ENCODE assay signal across 16 mouse cellular contexts in the genomic region with DNA sequence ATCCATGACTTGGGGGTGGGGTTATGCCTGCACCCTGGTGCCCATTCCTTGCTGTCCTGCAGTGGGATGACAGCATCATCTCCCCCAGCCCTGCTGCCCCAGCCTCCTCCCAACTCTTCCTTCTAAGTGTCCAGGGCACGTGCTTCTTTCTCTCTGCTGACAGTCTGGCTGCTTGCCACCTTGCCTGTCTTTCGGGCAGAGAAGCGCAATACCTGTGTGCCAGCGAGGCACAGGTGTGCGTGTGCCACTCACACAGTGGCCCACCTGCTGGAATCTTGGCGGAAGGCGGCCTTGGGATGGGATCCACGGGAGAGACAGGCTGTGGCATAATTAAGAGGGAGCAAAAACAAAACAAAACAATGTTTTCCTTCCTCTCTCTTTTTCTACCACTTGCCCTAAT. TPM values are rescaled to one million over a fixed set of nuclear protein-coding genes. Genes with fewer than 3 reads are reported as not detected.
"Had no signal": no experiment of that assay in that cellular context is flagged by ENCODE, and none has a peak within 500 bp of the region (broad histone marks: within the 10 kb centered on the region; RNA-seq: fewer than 3 reads in every experiment).

No protein-coding gene starts in this region.

- H3K4me3 ChIP-seq: neural tube, embryonic 15.5 days; stomach, embryonic 15.5 days had no signal

- H3K4me1 ChIP-seq: stomach, embryonic 15.5 days had no signal

- H3K36me3 ChIP-seq: neural tube, embryonic 15.5 days; stomach, embryonic 15.5 days had no signal

- H3K4me2 ChIP-seq: neural tube, embryonic 15.5 days; stomach, embryonic 15.5 days had no signal

- H3K9me3 ChIP-seq: neural tube, embryonic 15.5 days; stomach, embryonic 15.5 days had no signal

- DNase-seq: retina, postnatal 1 day; right cerebral cortex, adult 18-20 months; right cerebral cortex, postnatal 14 days; right cerebral cortex, postnatal 25 days; right cerebral cortex, postnatal 4 days; spleen, adult 18-20 months; thymus, adult 18-20 months; thymus, adult 2 months; thymus, postnatal 14 days; thymus, postnatal 25 days; thymus, postnatal 36 days; thymus, postnatal 4 days had no signal

- H3K27ac ChIP-seq: neural tube, embryonic 15.5 days; stomach, embryonic 15.5 days; stomach, postnatal 0 days had no signal

- H3K9ac ChIP-seq: neural tube, embryonic 15.5 days; stomach, embryonic 15.5 days had no signal

RNA-seq across cellular contexts. Expression of a gene that starts 6.4 kb away (rescaled TPM):
- total RNA-seq: neutrophil, adult 5-6 weeks had no signal
